Mouse (Mus musculus) small intestine, adult 2 months (tissue): ENCODE measurements around the gene Hint1. TPM values are rescaled to one million over a fixed set of nuclear protein-coding genes. Genes with fewer than 3 reads are reported as not detected.
"Not testable (repeated sequence)": the region's sequence is repeated elsewhere in the genome, so short reads cannot be mapped to it uniquely, and the experiment has no call there.

Source experiments
- H3K27ac ChIP-seq: fragments of 200-500 bp; 2 replicates; pipeline ENCODE4 v1.5.1; 2012; ENCODE audit warnings: low read depth, low read length, control low read depth, inconsistent platforms; ENCODE audit not compliant: insufficient read depth
- H3K27me3 ChIP-seq: fragments of 200-500 bp; 2 replicates; pipeline ENCODE4 v1.6.1; 2012; ENCODE audit warnings: mild to moderate bottlenecking, moderate library complexity, low read length, inconsistent platforms; ENCODE audit not compliant: control insufficient read depth, insufficient read depth
- H3K36me3 ChIP-seq: fragments of 200-500 bp; 2 replicates; pipeline ENCODE4 v1.6.1; 2012; ENCODE audit warnings: mild to moderate bottlenecking, low read length, control low read depth, inconsistent platforms; ENCODE audit not compliant: control insufficient read depth, insufficient read depth
- H3K4me1 ChIP-seq: fragments of 200-500 bp; 2 replicates; pipeline ENCODE4 v1.6.1; 2012; ENCODE audit warnings: low read length, inconsistent platforms, mixed read lengths; ENCODE audit not compliant: control insufficient read depth, insufficient read depth, insufficient read length
- H3K4me3 ChIP-seq: fragments of 200-500 bp; 2 replicates; pipeline ENCODE4 v1.5.1; 2012; ENCODE audit warnings: low read depth, mild to moderate bottlenecking, control low read depth, inconsistent platforms, low read length, moderate library complexity
- CTCF ChIP-seq: fragments of 200-500 bp; IDR thresholded peaks from 2 replicates; pipeline ENCODE4 v1.5.1; 2012; ENCODE audit warnings: low read depth, mild to moderate bottlenecking, control low read depth, inconsistent platforms, low read length, moderate library complexity, mixed read lengths; ENCODE audit not compliant: insufficient replicate concordance, insufficient read length; ENCODE audit errors: extremely low read depth
- POLR2A ChIP-seq: fragments of 200-500 bp; IDR thresholded peaks from 2 replicates; pipeline ENCODE4 v1.6.1; 2012; ENCODE audit warnings: low read depth, mild to moderate bottlenecking, control low read depth, inconsistent platforms, low read length, moderate library complexity
- WGBS: fragments of 180-500 bp; shearing (Covaris S2); methylation state at CpG from one replicate; pipeline ENCODE4 v1.1.7; 2018; 5-methylcytosine and 5-hydroxymethylcytosine counted together
- polyA plus RNA-seq: library from polyadenylated mRNA; depleted of rRNA; stranded (reverse); fragments of >200 nt; gene quantifications from 2 replicates; pipeline ENCODE4 v1.2.3, GENCODE M21; 2012

The Hint1 gene
- polyA plus RNA-seq, 1 experiment, result 593 TPM

DNA sequence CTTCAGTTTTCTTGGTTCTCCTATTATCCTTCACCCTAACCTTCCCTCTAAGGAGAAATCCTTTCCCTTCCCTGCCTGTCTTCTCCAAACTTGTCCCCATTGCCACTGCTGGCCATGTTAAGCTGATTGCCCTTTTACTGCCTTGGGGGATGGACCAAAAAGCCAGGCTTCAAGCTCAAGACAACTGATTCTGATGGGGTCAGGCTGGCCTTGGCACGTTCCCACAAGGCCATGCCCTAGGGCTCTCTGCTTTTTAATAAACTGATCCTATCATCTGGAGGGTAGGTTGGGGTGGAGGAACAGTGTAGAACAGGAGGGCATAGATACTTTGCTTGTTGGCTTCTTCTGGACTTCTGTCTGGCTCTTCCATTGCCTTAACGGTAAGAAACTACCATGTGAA lies 19.2 kb downstream of the Hint1 start:
- Histone ChIP-seq H3K27me3 (no peaks in the 10 kb centered on the region), H3K27ac (peak overlapping the region; percentile 71), H3K4me3 (no peak overlapping the region), H3K36me3 (no peaks in the 10 kb centered on the region), H3K4me1 (no peaks in the 10 kb centered on the region)
- 97% methylated on average over 2 of the region's 2 CpGs for WGBS
- TF ChIP-seq CTCF, result no peak
- no peak for TF ChIP-seq POLR2A

- H3K4me1 ChIP-seq, result no peaks in the 10 kb centered on the region
- no peak for TF ChIP-seq POLR2A
- no peak for TF ChIP-seq CTCF
- H3K36me3 ChIP-seq, result no peaks in the 10 kb centered on the region
- H3K27ac ChIP-seq, result peak overlapping the region; percentile 35
- WGBS, result 80% methylated on average over 6 of the region's 6 CpGs
- no peaks in the 10 kb centered on the region for H3K27me3 ChIP-seq
- H3K4me3 ChIP-seq, result no peak overlapping the region
Measured at GRCm38 (mm10) chr11:54887927-54888326, 21.7 kb downstream of the Hint1 start.

DNA sequence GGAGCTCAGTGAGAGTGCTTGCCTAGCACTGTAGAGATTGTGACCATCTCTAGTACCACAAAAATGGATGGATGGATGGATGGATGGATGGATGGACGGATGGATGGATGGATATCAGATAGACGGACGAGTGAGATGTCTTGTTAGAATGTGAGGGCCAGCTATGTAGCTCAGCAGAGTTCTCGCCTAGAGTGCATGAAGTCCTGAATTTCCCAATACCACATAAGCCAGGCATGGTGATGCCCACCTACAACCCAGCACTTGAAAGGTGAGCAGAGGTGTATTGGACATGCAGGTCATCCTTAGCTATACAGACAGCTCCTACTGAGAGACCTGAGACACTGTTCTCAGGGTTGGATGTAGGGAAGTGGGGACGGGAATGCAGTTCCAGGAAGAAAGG lies 25.2 kb downstream of the Hint1 start:
- Histone ChIP-seq H3K27me3 (no peaks in the 10 kb centered on the region), H3K27ac (no peak overlapping the region), H3K36me3 (no peaks in the 10 kb centered on the region), H3K4me1 (no peaks in the 10 kb centered on the region), H3K4me3 (no peak overlapping the region)
- TF ChIP-seq CTCF (no peak), POLR2A (no peak)
- 88% methylated on average over 5 of the region's 5 CpGs for WGBS

- no peaks in the 10 kb centered on the region for H3K36me3 ChIP-seq
- H3K27ac ChIP-seq, result no peak overlapping the region
- no peaks in the 10 kb centered on the region for H3K27me3 ChIP-seq
- no peak for TF ChIP-seq CTCF
- no peak for TF ChIP-seq POLR2A
- WGBS, result 43% methylated on average over 7 of the region's 7 CpGs
- no peaks in the 10 kb centered on the region for H3K4me1 ChIP-seq
- no peak overlapping the region for H3K4me3 ChIP-seq
Measured at GRCm38 (mm10) chr11:54892091-54892490, 25.9 kb downstream of the Hint1 start.

- Histone ChIP-seq H3K36me3 (no peaks in the 10 kb centered on the region), H3K27me3 (no peaks in the 10 kb centered on the region), H3K27ac (no peak overlapping the region), H3K4me3 (no peak overlapping the region), H3K4me1 (no peaks in the 10 kb centered on the region)
- TF ChIP-seq POLR2A (no peak), CTCF (no peak)
- 59% methylated on average over 9 of the region's 9 CpGs for WGBS
Measured at GRCm38 (mm10) chr11:54894589-54894988, 28.4 kb downstream of the Hint1 start.

GRCm38 (mm10) chr11:54896646-54897045 lies 30.5 kb downstream of the Hint1 start:
- not testable (repeated sequence) for H3K4me3 ChIP-seq, H3K36me3 ChIP-seq, H3K4me1 ChIP-seq, H3K27ac ChIP-seq, H3K27me3 ChIP-seq
- 68% methylated on average over 3 of the region's 3 CpGs for WGBS

- 58% methylated on average over 5 of the region's 5 CpGs for WGBS
- no peaks in the 10 kb centered on the region for H3K36me3 ChIP-seq
- H3K27ac ChIP-seq, result no peak overlapping the region
Measured at GRCm38 (mm10) chr11:54897470-54897869, 31.3 kb downstream of the Hint1 start.

GRCm38 (mm10) chr11:54899657-54900056 lies 33.5 kb downstream of the Hint1 start:
- no peak for TF ChIP-seq CTCF
- TF ChIP-seq POLR2A, result no peak
- 56% methylated on average over 4 of the region's 4 CpGs for WGBS
- H3K4me1 ChIP-seq, result peaks cover 7% of the 10 kb centered on the region; the same call in 1 of the 2 replicates
- H3K27ac ChIP-seq, result no peak overlapping the region
- no peak overlapping the region for H3K4me3 ChIP-seq
- no peaks in the 10 kb centered on the region for H3K27me3 ChIP-seq
- H3K36me3 ChIP-seq, result no peaks in the 10 kb centered on the region

More at GRCm38 (mm10) chr11:54897470-54897869, 31.3 kb downstream of the Hint1 start:
- Histone ChIP-seq H3K4me1 (no peaks in the 10 kb centered on the region), H3K4me3 (no peak overlapping the region), H3K27me3 (no peaks in the 10 kb centered on the region)
- no peak for TF ChIP-seq CTCF
- no peak for TF ChIP-seq POLR2A
